Mouse (Mus musculus): ENCODE measurements around the gene Fcmr. TPM values are rescaled to one million over a fixed set of nuclear protein-coding genes. Genes with fewer than 3 reads are reported as not detected.

Fcmr gene
- polyA plus RNA-seq, 1 experiment, result 0.19 TPM

- peak; percentile 34 for DNase-seq (ENCODE audit: low read depth)
- TF ChIP-seq CTCF (IDR thresholded peaks at IDR 0.05; ENCODE audit: borderline replicate concordance, extremely low read depth, insufficient read depth, insufficient read length) (no peak), POLR2A (IDR thresholded peaks at IDR 0.05; ENCODE audit: borderline replicate concordance, extremely low read depth, insufficient read depth, insufficient read length, poor library complexity, severe bottlenecking) (no peak)
These were observed 30.1 kb upstream of the Fcmr start for GRCm38 (mm10) chr1:130835161-130835936.

GRCm38 (mm10) chr1:130838288-130838687, 27.2 kb upstream of the Fcmr start:
- TF ChIP-seq CTCF (IDR thresholded peaks at IDR 0.05; ENCODE audit: borderline replicate concordance, extremely low read depth, insufficient read depth, insufficient read length) (no peak; the same call in 1 of the 2 replicates), POLR2A (IDR thresholded peaks at IDR 0.05; ENCODE audit: borderline replicate concordance, extremely low read depth, insufficient read depth, insufficient read length, poor library complexity, severe bottlenecking) (no peak)
- peak; percentile 24 for DNase-seq (ENCODE audit: low read depth)

- DNase-seq (ENCODE audit: low read depth), result no peak
- TF ChIP-seq POLR2A (IDR thresholded peaks at IDR 0.05; ENCODE audit: borderline replicate concordance, extremely low read depth, insufficient read depth, insufficient read length, poor library complexity, severe bottlenecking) (no peak), CTCF (IDR thresholded peaks at IDR 0.05; ENCODE audit: borderline replicate concordance, extremely low read depth, insufficient read depth, insufficient read length) (no peak)
These were observed 24.7 kb upstream of the Fcmr start for GRCm38 (mm10) chr1:130840599-130841379.

- no peak for TF ChIP-seq POLR2A (IDR thresholded peaks at IDR 0.05; ENCODE audit: borderline replicate concordance, extremely low read depth, insufficient read depth, insufficient read length, poor library complexity, severe bottlenecking)
- TF ChIP-seq CTCF (IDR thresholded peaks at IDR 0.05; ENCODE audit: borderline replicate concordance, extremely low read depth, insufficient read depth, insufficient read length), result no peak
- DNase-seq (ENCODE audit: low read depth), result no peak
These were observed 23.8 kb upstream of the Fcmr start for GRCm38 (mm10) chr1:130841621-130842020.

GRCm38 (mm10) chr1:130844516-130844915, 21.0 kb upstream of the Fcmr start:
- TF ChIP-seq POLR2A (IDR thresholded peaks at IDR 0.05; ENCODE audit: borderline replicate concordance, extremely low read depth, insufficient read depth, insufficient read length, poor library complexity, severe bottlenecking) (no peak), CTCF (IDR thresholded peaks at IDR 0.05; ENCODE audit: borderline replicate concordance, extremely low read depth, insufficient read depth, insufficient read length) (no peak)
- no peak for DNase-seq (ENCODE audit: low read depth)

- no peak for DNase-seq (ENCODE audit: low read depth)
- TF ChIP-seq POLR2A (IDR thresholded peaks at IDR 0.05; ENCODE audit: borderline replicate concordance, extremely low read depth, insufficient read depth, insufficient read length, poor library complexity, severe bottlenecking) (no peak), CTCF (IDR thresholded peaks at IDR 0.05; ENCODE audit: borderline replicate concordance, extremely low read depth, insufficient read depth, insufficient read length) (no peak)
These were observed 15.8 kb upstream of the Fcmr start for GRCm38 (mm10) chr1:130849530-130850214.

GRCm38 (mm10) chr1:130850405-130850804, 15.1 kb upstream of the Fcmr start:
- TF ChIP-seq POLR2A (IDR thresholded peaks at IDR 0.05; ENCODE audit: borderline replicate concordance, extremely low read depth, insufficient read depth, insufficient read length, poor library complexity, severe bottlenecking) (no peak), CTCF (IDR thresholded peaks at IDR 0.05; ENCODE audit: borderline replicate concordance, extremely low read depth, insufficient read depth, insufficient read length) (no peak)

GRCm38 (mm10) chr1:130854819-130855218, 10.7 kb upstream of the Fcmr start:
- TF ChIP-seq POLR2A (IDR thresholded peaks at IDR 0.05; ENCODE audit: borderline replicate concordance, extremely low read depth, insufficient read depth, insufficient read length, poor library complexity, severe bottlenecking) (no peak), CTCF (IDR thresholded peaks at IDR 0.05; ENCODE audit: borderline replicate concordance, extremely low read depth, insufficient read depth, insufficient read length) (no peak)
- DNase-seq (ENCODE audit: low read depth), result no peak

More at GRCm38 (mm10) chr1:130850405-130850804, 15.1 kb upstream of the Fcmr start:
- no peak for DNase-seq (ENCODE audit: low read depth)

GRCm38 (mm10) chr1:130855723-130856122, 9.7 kb upstream of the Fcmr start:
- no peak for DNase-seq (ENCODE audit: low read depth)

GRCm38 (mm10) chr1:130857456-130857855, 8.0 kb upstream of the Fcmr start:
- no peak for DNase-seq (ENCODE audit: low read depth)
- no peak for TF ChIP-seq POLR2A (IDR thresholded peaks at IDR 0.05; ENCODE audit: borderline replicate concordance, extremely low read depth, insufficient read depth, insufficient read length, poor library complexity, severe bottlenecking)
- no peak for TF ChIP-seq CTCF (IDR thresholded peaks at IDR 0.05; ENCODE audit: borderline replicate concordance, extremely low read depth, insufficient read depth, insufficient read length)

More at GRCm38 (mm10) chr1:130855723-130856122, 9.7 kb upstream of the Fcmr start:
- TF ChIP-seq POLR2A (IDR thresholded peaks at IDR 0.05; ENCODE audit: borderline replicate concordance, extremely low read depth, insufficient read depth, insufficient read length, poor library complexity, severe bottlenecking), result no peak
- no peak for TF ChIP-seq CTCF (IDR thresholded peaks at IDR 0.05; ENCODE audit: borderline replicate concordance, extremely low read depth, insufficient read depth, insufficient read length)

- TF ChIP-seq POLR2A (IDR thresholded peaks at IDR 0.05; ENCODE audit: borderline replicate concordance, extremely low read depth, insufficient read depth, insufficient read length, poor library complexity, severe bottlenecking) (no peak), CTCF (IDR thresholded peaks at IDR 0.05; ENCODE audit: borderline replicate concordance, extremely low read depth, insufficient read depth, insufficient read length) (no peak)
- no peak for DNase-seq (ENCODE audit: low read depth)
These were observed 1.2 kb upstream of the Fcmr start for GRCm38 (mm10) chr1:130864238-130864637.
